Mouse (Mus musculus): ENCODE data around the gene Gm21913.
"Not testable (repeated sequence)": the region's sequence is repeated elsewhere in the genome, so short reads cannot be mapped to it uniquely, and the experiment has no call there.

Gene Gm21913

GRCm38 (mm10) chrY:74623596-74623995, at the start of gene Gm21913:
Gm21913 (plus strand) TSS chrY:74623896.
- CTCF ChIA-PET = not testable (repeated sequence)

Measured in spleen, embryonic (tissue).